Comparison of ENCODE assay signal across 32 mouse cellular contexts in the genomic region with DNA sequence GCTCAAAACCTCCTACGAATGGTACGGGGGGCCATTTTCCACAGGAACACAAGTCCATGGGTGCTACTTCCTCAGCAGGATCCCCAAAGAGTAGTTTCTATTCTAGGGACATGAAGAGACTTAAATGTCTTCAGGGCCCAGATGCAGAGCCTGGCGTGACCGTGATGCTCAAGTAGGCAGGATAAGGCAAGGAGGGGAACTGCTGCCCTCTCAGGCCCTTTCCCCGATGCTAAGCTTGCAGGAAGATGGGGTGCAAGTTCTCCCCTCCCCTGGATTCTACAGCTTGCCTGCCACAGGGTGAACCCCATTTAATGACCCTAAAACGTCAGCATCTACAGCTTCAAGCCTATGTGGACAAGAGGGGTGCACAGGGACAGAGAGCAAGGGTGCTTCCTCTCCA. TPM values are rescaled to one million over a fixed set of nuclear protein-coding genes. Genes with fewer than 3 reads are reported as not detected.
"Had no signal": no experiment of that assay in that cellular context is flagged by ENCODE, and none has a peak within 500 bp of the region (broad histone marks: within the 10 kb centered on the region; RNA-seq: fewer than 3 reads in every experiment).

No protein-coding gene starts in this region.

- H3K36me3 ChIP-seq: limb, embryonic 10.5 days; limb, embryonic 12.5 days; limb, embryonic 13.5 days; limb, embryonic 15.5 days; liver, embryonic 12.5 days; liver, embryonic 13.5 days; liver, embryonic 15.5 days; lung, embryonic 15.5 days; midbrain, embryonic 10.5 days; midbrain, embryonic 12.5 days; midbrain, embryonic 13.5 days; midbrain, embryonic 15.5 days had no signal

- ATAC-seq: liver, embryonic 12.5 days; liver, postnatal 0 days; lung, postnatal 0 days; midbrain, embryonic 13.5 days; midbrain, embryonic 15.5 days; midbrain, embryonic 16.5 days had no signal

- H3K4me3 ChIP-seq: limb, embryonic 10.5 days; limb, embryonic 12.5 days; limb, embryonic 13.5 days; limb, embryonic 15.5 days; liver, embryonic 12.5 days; liver, embryonic 13.5 days; liver, embryonic 15.5 days; lung, embryonic 15.5 days; megakaryocyte, embryonic 14.5 days; midbrain, embryonic 10.5 days; midbrain, embryonic 12.5 days; midbrain, embryonic 13.5 days; midbrain, embryonic 15.5 days; myocyte had no signal

- H3K4me1 ChIP-seq: liver, embryonic 12.5 days had no signal

- H3K9me3 ChIP-seq: limb, embryonic 10.5 days; limb, embryonic 12.5 days; limb, embryonic 13.5 days; limb, embryonic 15.5 days; liver, embryonic 13.5 days; liver, embryonic 15.5 days; lung, embryonic 15.5 days; midbrain, embryonic 12.5 days; midbrain, embryonic 15.5 days had no signal

- H3K4me2 ChIP-seq: limb, embryonic 12.5 days; limb, embryonic 13.5 days; limb, embryonic 15.5 days; liver, embryonic 11.5 days; liver, embryonic 12.5 days; liver, embryonic 13.5 days; liver, embryonic 15.5 days; lung, embryonic 14.5 days; lung, embryonic 15.5 days; midbrain, embryonic 11.5 days; midbrain, embryonic 12.5 days; midbrain, embryonic 13.5 days; midbrain, embryonic 15.5 days had no signal

- H3K27me3 ChIP-seq: limb, embryonic 15.5 days; liver, embryonic 15.5 days; midbrain, embryonic 12.5 days; midbrain, embryonic 13.5 days; midbrain, embryonic 15.5 days had no signal

- H3K9ac ChIP-seq: limb, embryonic 12.5 days; limb, embryonic 13.5 days; limb, embryonic 15.5 days; liver, embryonic 12.5 days; liver, embryonic 13.5 days; liver, embryonic 14.5 days; liver, embryonic 15.5 days; liver, postnatal 0 days; lung, embryonic 14.5 days; lung, embryonic 15.5 days; midbrain, embryonic 12.5 days; midbrain, embryonic 15.5 days had no signal

- H3K27ac ChIP-seq: limb, embryonic 10.5 days; limb, embryonic 12.5 days; limb, embryonic 13.5 days; limb, embryonic 15.5 days; liver, embryonic 12.5 days; liver, embryonic 13.5 days; liver, embryonic 14.5 days; liver, embryonic 15.5 days; lung, embryonic 15.5 days; macrophage; midbrain, embryonic 10.5 days; midbrain, embryonic 12.5 days; midbrain, embryonic 13.5 days; midbrain, embryonic 15.5 days had no signal

- DNase-seq: left cerebral cortex, postnatal 4 days; liver; liver, embryonic 13.5 days; liver, postnatal 0 days; lung, adult 18-20 months; lung, adult 2 months; lung, embryonic 14.5 days; lung, postnatal 10 days; lung, postnatal 14 days; lung, postnatal 36 days; lung, postnatal 4 days; midbrain, embryonic 14.5 days had no signal

RNA-seq across cellular contexts. Expression of gene Echdc3, which starts 22.8 kb away (rescaled TPM):
- total RNA-seq: monocyte, adult 5-6 weeks had no signal
